Mouse (Mus musculus): Measurements from ENCODE around the gene Rbm8a.

Gene Rbm8a

GRCm38 (mm10) chr3:96603311-96603710 lies 26.4 kb upstream of the Rbm8a start:
- WGBS: 40% methylated on average over 5 of the region's 5 CpGs

DNA sequence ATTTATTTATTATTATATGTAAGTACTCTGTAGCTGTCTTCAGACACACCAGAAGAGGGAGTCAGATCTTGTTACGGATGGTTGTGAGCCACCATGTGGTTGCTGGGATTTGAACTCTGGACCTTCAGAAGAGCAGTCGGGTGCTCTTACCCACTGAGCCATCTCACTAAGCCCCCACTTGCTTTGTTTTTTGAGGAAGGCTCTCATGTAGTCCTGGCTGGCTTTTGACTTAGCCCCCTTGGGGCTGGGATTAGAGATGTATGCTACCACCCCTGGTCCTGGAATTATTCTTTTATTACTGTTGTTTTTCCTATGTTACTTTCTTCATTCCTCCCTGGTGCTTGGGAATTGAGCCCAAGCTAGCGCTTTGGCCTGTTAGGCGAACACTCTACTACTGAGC lies 23.7 kb upstream of the Rbm8a start:
- WGBS: 90% methylated on average over 4 of the region's 4 CpGs

GRCm38 (mm10) chr3:96606618-96607017 lies 23.1 kb upstream of the Rbm8a start:
- WGBS: 89% methylated on average over 4 of the region's 4 CpGs

- WGBS: 78% methylated on average over 3 of the region's 3 CpGs
These were observed 11.8 kb upstream of the Rbm8a start for GRCm38 (mm10) chr3:96617941-96618340.

DNA sequence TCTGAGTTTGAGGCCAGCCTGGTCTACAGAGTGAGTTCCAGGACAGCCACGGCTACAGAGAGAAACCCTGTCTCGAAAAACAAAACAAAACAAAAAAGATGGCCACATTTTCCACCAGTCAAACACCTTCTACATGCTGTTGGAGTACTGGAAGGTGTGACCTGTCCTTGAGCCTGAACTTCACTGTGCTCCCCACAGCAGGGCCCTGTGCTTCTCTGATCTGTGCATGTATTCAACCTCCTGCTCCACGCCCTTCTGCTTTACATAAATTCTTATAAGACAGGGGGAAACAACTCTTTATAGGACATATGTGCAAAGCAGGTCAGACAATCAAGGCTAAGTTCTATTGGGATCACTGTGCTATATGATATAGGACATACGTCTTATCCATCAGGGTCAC lies 6.5 kb upstream of the Rbm8a start:
- 93% methylated on average over 4 of the region's 4 CpGs for WGBS

- WGBS: 60% methylated on average over 1 of the region's 1 CpGs
These were observed 4.3 kb downstream of the Rbm8a start for GRCm38 (mm10) chr3:96634015-96634414.

DNA sequence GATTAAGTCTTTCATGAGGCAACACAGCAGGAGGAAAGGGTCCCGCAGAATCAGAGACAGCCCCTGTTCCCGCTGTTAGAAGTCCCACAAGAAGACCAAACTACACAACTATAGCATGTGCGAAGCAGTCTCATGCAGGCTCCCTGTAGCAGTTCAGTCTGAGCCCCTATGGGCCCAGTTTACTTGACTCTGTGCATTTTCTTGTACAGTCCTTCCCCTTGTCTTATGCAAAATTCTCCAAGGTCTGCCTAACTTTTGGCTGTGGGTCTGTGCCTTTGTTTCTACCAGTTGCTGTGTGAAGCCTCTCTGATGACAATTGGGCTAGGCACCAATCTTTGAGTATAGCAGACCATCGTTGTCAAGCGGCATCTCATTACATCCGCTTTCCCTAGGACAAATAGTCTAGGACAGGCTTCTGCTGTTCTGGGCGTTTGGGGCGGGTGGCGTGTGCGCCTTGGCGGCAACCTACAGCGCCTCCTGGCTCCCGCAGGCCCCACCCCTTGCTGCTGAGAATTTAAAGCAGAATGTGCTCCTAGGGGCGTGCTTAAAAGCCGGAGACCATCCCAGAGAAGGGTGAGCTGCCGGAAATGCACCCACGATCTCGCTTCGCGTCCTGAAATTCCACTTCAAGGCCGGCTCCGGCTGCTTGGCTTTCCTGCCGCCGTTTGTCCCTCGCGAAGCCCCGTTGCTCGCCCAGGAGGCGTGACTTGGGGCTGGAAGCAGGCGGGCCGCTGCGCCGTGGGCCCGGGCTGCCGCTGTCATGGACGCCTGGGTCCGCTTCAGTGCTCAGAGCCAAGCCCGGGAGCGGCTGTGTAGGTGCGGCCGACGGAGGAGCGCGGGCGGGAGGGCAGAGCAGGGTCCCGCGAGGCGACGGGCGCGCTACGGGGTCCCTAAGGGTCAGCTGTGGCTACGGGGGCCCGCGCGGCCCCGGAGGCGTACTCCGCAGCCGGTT lies 5.5 kb downstream of the Rbm8a start, which contains the start of the genes Pex11b and Gm42957:
Gene Pex11b (plus strand): TSS at position 449 of the 952 bp plus-strand sequence.
Gene Gm42957 (plus strand): TSS at position 547 of the 952 bp plus-strand sequence.
- WGBS: 2% methylated on average over 60 of the region's 60 CpGs

GRCm38 (mm10) chr3:96635906-96636305 lies 6.2 kb downstream of the Rbm8a start:
- 8% methylated on average over 15 of the region's 15 CpGs for WGBS

DNA sequence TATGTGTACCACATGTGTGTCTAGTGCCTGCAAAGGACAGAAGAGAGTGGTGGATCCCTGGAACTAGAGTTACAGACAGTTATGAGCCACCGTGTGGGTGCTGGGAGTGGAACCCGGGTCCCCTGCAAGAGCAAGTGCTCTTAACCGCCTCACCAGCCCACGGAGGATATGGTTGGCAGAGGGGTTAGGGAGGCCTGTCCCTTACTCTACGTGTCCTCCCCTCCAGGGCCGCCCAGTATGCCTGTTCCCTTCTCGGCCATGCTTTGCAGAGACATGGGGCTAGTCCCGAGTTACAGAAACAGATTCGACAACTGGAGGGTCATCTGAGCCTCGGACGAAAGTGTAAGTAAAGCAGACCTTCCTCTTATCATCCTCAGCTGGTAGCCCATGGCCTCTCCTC lies 6.7 kb downstream of the Rbm8a start:
- whole genome bisulfite sequencing: 72% methylated on average over 11 of the region's 11 CpGs

DNA sequence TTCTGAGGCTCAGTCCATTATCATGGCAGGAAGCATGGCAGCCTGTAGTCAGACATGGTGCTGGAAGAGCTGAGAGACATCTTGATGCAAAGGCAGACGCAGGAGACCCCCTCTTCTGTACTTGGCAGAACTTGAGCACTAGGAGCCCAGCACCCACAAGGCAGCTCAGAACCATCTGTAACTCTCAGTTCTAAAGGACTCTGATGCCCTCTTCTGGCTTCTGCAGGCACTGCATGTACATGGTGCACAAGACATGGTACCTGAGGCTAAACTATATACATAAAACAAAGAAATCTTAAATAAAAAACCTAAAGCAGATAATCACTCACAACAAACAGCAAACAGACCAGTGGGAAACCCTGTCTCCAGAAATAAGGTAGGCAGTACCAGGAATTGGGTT lies 9.5 kb downstream of the Rbm8a start:
- 61% methylated on average over 1 of the region's 1 CpGs for WGBS

DNA sequence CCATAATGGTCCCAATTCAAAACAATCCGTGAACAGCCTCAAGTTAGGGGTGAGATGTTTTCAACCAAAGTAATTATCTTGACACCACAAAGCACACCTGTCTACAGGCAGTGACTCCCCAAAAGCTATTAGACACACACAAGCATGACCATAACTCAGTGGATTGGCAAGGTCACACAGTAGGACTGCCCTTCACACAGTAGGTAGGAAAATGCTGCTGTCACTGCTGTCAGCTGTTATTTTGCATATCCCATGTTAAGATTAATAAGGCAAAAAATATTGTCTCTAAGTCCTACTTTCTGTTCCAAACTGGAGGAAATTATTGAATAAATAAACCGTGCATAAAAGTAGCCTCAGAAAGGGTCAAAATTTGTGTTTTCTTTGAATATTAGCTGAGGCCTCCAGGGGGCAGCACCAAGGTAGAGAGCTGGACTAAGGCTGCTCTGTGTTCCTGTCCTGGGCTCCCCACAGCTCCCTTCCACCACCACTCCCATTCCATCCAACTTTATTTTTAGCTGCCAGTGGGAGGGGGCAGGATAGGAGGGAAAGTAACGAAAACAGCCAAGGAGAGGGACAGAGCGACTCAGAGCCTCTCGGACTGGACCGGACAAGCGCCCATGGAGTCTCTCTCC lies 15.4 kb downstream of the Rbm8a start, which contains the start of gene Itga10:
Gene Itga10 (plus strand): TSS at position 567 of the 632 bp plus-strand sequence.
- WGBS: 60% methylated on average over 7 of the region's 7 CpGs

DNA sequence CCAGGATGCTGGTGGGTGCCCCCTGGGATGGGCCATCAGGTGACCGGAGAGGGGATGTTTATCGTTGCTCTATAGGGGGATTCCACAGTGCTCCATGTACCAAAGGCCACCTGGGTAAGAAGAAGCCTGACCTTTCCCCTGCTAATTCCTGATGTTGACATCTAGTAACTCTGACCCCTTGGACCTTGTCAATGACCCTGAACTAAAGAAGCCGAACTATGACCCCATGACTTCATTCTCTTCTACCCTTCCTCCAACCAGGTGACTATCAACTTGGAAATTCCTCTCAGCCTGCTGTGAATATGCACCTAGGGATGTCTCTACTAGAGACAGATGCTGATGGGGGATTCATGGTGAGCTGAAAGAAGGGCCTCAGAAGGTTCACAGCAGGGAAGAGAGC lies 17.6 kb downstream of the Rbm8a start:
- 86% methylated on average over 3 of the region's 3 CpGs for WGBS

DNA sequence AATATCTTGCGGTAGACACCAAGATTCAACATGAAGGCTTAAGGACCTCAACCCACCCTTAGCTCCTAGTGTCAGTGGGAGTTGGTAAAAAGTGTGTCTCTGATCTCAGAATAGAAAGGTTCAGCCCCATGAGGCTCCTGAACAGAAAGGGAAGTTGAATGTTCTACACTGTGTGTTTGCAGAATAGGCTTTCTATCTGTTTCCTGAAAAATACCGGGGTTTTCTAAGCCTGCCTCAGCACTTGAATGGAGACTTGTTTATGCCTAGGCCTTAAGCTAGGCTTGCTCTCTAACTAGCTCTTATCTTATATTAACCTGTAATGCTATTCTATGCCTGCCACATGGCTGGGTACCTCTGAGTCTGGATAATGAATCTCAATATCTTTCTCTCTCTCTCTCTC lies 31.2 kb downstream of the Rbm8a start:
- 83% methylated on average over 2 of the region's 2 CpGs for whole genome bisulfite sequencing

DNA sequence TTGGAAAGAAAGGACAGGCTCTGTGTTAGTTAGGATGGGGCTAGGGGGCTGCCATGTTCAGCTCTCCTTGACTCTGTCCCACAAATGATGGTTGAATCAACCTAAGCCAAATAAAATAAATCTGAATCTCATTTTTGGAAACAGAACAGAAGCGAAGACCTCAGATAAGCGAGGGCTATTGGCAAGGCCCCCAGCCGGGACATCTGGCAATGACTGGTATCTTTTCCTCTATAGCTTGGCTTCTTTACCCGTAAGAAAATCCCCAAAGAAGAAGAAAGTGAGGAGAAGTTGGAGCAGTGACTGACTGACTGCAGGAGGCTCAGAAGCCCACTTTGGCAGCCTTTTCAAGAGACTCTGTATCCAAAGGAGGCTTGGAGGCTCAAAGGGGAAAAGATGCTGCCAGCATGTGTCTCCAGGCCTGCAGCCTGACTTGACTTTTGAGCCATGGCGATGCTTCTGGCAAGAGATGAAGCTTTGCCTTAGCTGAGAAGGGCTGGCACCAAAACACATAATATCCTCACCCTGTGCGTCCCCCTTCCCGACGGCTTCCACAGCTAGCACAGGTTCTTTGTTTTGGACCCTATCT lies 33.1 kb downstream of the Rbm8a start:
- WGBS: 27% methylated on average over 8 of the region's 8 CpGs

DNA sequence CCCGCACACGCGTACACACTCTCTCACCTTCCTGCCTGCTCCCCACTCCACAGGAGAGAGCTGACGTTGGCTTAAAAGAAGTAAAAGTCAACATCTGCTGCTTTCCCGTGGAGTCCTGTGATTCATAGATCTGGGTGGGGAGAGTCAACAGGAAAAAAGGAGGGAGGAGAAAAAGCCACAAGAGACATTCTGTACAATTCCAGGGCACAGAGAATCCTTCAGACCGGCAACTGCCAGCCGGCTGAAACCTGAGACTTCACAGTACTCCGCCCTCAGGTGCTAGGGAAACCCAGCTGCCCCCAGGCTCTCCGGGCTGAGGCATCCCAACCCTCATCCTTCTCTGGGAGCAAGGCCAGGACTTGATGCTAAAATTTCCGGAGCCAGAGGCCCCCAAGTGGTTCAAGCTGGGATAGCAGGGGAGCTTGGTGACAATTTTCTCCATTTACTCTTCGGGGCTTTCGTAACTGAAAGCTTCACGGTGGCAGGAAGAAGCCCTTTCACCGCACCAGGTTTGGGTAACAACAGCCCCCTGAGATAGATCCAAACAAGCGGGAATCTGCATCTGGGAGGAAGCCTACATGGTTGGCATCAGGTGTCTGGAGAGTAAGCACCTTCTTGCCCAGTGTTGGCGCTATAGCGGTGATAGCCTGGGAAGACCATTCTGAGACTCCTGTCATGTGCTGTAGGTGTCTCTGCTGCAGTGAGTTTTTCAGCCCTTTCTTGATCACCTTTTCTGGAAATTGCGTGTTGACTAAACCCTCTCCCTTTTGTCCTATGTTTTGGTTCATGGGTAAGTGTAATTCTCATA lies 33.9 kb downstream of the Rbm8a start:
- WGBS: 3% methylated on average over 18 of the region's 18 CpGs

- WGBS: 94% methylated on average over 7 of the region's 7 CpGs
These were observed 36.1 kb downstream of the Rbm8a start for GRCm38 (mm10) chr3:96665732-96666363.

DNA sequence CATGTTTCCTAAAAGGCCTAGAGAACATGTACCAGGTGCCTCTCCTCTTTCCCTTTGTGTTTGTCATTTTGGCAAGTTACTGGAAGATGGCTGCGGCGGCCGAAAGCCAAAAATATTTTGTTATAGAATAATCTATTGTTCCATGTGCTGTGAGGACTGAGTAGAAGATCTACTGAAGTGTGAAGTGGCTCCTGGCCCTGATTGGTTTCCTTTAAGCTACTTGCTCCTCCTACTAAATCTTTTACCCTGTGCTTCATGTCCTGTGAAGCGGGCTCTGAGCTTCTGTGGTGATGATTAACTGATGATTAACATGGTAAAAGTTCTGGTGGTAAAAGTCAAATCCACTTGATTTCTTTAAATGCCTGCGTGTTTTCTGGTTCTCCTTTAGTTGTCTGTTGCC lies 37.2 kb downstream of the Rbm8a start:
- 94% methylated on average over 5 of the region's 5 CpGs for WGBS

DNA sequence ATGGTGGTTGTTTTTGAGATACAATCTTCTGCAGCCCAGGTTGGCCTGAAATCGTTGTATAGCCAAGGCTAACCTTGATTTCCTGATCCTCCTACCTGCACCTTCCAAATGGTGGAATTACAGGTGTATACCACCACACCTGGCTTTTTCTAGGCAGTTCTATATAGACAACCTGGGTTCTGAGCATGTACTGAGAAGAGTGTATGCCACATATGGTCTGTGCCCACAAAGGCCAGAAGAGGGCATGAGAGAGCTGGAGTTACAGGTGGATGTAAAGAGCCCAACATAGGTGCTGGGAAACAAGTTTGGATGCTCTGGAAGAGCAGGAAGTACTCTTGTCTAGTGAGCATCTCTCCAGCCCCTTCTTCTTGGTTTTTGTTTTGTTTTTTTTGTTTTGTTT lies 37.6 kb downstream of the Rbm8a start:
- WGBS: 43% methylated on average over 1 of the region's 1 CpGs

DNA sequence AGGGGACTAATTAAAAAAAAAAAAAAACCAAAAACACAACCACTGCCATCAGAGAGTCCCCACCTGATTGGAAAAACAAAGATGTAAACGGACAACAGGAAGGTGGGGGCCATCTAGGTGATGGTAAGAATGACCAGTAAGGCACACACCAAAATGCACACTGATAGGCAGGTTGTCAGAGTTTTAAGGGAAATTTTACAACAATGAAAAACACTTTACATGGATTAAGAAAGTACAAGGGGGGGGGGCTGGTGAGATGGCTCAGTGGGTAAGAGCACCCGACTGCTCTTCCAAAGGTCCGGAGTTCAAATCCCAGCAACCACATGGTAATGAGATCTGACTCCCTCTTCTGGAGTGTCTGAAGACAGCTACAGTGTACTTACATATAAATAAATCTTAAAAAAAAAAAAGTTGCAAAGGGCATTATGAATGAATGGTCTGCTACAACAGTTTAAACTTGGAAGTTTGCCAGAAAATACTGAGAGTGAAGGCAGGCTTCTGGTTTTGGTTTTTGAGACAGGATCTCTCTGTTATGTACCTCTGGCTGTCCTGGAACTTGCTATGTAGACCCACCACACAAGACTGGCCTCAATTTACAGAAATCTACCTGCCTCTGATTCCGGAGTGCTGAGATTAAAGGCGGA lies 38.8 kb downstream of the Rbm8a start:
- 88% methylated on average over 5 of the region's 5 CpGs for WGBS

DNA sequence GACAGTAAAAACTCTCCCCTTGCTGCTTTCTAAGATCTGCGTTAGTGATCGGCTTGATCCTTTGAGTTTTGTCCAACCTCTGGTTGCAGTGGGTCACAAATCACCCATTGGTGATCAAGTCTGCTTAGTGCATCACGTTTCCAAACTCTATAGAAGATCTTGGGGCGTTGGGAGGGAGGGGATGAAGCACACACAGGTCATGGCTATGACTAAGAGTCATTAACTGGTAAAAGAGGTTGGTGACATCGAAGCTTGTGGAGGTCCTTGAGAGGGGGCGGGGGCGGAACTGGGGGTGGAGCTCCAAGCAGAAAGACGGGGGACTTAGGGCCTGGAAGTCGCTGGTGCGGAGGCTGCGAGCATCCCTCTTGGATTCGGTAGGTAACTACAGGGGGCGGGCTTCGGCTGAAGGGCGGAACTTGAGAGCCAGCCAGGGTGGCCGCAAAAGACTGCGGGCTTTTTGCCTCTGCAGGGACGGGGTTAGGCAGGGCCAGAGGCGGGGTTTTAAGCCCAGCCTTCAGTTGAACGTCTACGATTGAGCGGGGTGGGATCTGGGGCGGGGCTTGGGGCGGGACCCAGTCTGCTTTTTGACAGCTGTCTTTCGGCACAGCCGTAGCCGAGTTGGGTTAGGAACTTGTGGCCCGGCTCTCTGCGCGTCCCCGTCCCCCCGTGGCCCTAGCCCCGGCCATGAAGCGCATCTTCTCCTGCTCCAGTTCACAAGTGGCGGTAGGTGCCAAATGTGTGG lies 40.2 kb downstream of the Rbm8a start, which contains the start of gene Ankrd35:
Gene Ankrd35 (plus strand): TSS at position 405 of the 742 bp plus-strand sequence.
- WGBS: 5% methylated on average over 35 of the region's 35 CpGs
